Mouse (Mus musculus): ENCODE data around the gene Slc17a7. TPM values are rescaled to one million over a fixed set of nuclear protein-coding genes. Genes with fewer than 3 reads are reported as not detected.

Gene Slc17a7
- total and polyA plus RNA-seq, 3 experiments: 0.11 to 0.35 (median 0.14) TPM

GRCm38 (mm10) chr7:45202654-45203053 lies 38.9 kb downstream of the Slc17a7 start:
- DNase-seq: no peak

GRCm38 (mm10) chr7:45204380-45205143 lies 40.8 kb downstream of the Slc17a7 start, which contains the start of gene Ccdc155:
Gene Ccdc155, minus strand, starts transcription at chr7:45204892.
- DNase-seq: peak; percentile 89

- DNase-seq: no peak
Observed at GRCm38 (mm10) chr7:45208260-45208659, 44.5 kb downstream of the Slc17a7 start.

- DNase-seq: no peak
Observed at GRCm38 (mm10) chr7:45211070-45211469, 47.3 kb downstream of the Slc17a7 start.

- DNase-seq: no peak
Observed at GRCm38 (mm10) chr7:45211851-45212251, 48.1 kb downstream of the Slc17a7 start, which contains the start of gene Dkkl1. Gene Dkkl1, minus strand, starts transcription at chr7:45212147.

- DNase-seq: no peak
Observed at GRCm38 (mm10) chr7:45212356-45212755, 48.6 kb downstream of the Slc17a7 start.

GRCm38 (mm10) chr7:45213708-45214107 lies 50.0 kb downstream of the Slc17a7 start:
- DNase-seq: no peak

GRCm38 (mm10) chr7:45215673-45216441 lies 52.1 kb downstream of the Slc17a7 start, which contains the start of gene Tead2:
Gene Tead2, plus strand, starts transcription at chr7:45215753.
- peak; percentile 61 for DNase-seq

GRCm38 (mm10) chr7:45216442-45217183 lies 52.9 kb downstream of the Slc17a7 start:
- DNase-seq: peak; percentile 65

- DNase-seq: no peak
Observed at GRCm38 (mm10) chr7:45221680-45222079, 57.9 kb downstream of the Slc17a7 start.

GRCm38 (mm10) chr7:45224826-45225225 lies 61.1 kb downstream of the Slc17a7 start:
- no peak for DNase-seq

Small RNAs within 50 kb of the gene (microRNA-seq; reads per million reads assigned to microRNA genes)
- 774 to 869 reads per million in 2 experiments for gene Mir150
- gene Mir5121: 36.7 to 70.3 reads per million in 2 experiments
- gene Mir7055: 0 reads per million in 2 experiments

Other genes starting within 250 kb of the Slc17a7 start
Only the 30 nearest of the 34 such genes appear.
- not detected for gene Tsks, start 220.7 kb upstream of the Slc17a7 start, total RNA-seq (2021)
- 0.13 and 0.31 TPM in 2 replicates for gene Tsks, start 220.7 kb upstream of the Slc17a7 start, polyA plus RNA-seq (2012; rRNA removed)
- 10 to 100 TPM in 1 of 2 experiments, 1 to 10 TPM in 1; 7.3 to 13.5 TPM for gene Cpt1c, start 189.1 kb upstream of the Slc17a7 start, total RNA-seq (2021)
- 29.6 and 37.5 TPM in 2 replicates for gene Cpt1c, start 189.1 kb upstream of the Slc17a7 start, polyA plus RNA-seq (2012; rRNA removed)
- 100 to 1,000 TPM; 166 to 234 TPM for gene Prmt1, start 177.4 kb upstream of the Slc17a7 start, total RNA-seq (2021)
- gene Prmt1, start 177.4 kb upstream of the Slc17a7 start, polyA plus RNA-seq (2012; rRNA removed): 101 and 122 TPM in 2 replicates
- 100 to 1,000 TPM; 105 to 130 TPM for gene Irf3, start 166.3 kb upstream of the Slc17a7 start, total RNA-seq (2021)
- 93.3 and 98.1 TPM in 2 replicates for gene Irf3, start 166.3 kb upstream of the Slc17a7 start, polyA plus RNA-seq (2012; rRNA removed)
- gene Bcl2l12, start 165.2 kb upstream of the Slc17a7 start, total RNA-seq (2021): 10 to 100 TPM; 20.1 to 20.3 TPM
- gene Bcl2l12, start 165.2 kb upstream of the Slc17a7 start, polyA plus RNA-seq (2012; rRNA removed): 40.4 and 50.3 TPM in 2 replicates
- gene Scaf1, start 147.6 kb upstream of the Slc17a7 start, total RNA-seq (2021): 10 to 100 TPM; 72.0 to 83.7 TPM
- 117 and 121 TPM in 2 replicates for gene Scaf1, start 147.6 kb upstream of the Slc17a7 start, polyA plus RNA-seq (2012; rRNA removed)
- 100 to 1,000 TPM in 1 of 2 experiments, 10 to 100 TPM in 1; 93.7 to 118 TPM for gene Rras, start 146.0 kb upstream of the Slc17a7 start, total RNA-seq (2021)
- 161 and 176 TPM in 2 replicates for gene Rras, start 146.0 kb upstream of the Slc17a7 start, polyA plus RNA-seq (2012; rRNA removed)
- 10 to 100 TPM; 40.2 to 49.7 TPM for gene Prr12, start 111.1 kb upstream of the Slc17a7 start, total RNA-seq (2021)
- gene Prr12, start 111.1 kb upstream of the Slc17a7 start, polyA plus RNA-seq (2012; rRNA removed): 17.7 and 21.3 TPM in 2 replicates
- 10 to 100 TPM; 40.2 to 58.1 TPM for gene Nosip, start 101.5 kb upstream of the Slc17a7 start, total RNA-seq (2021)
- 89.9 and 97.9 TPM in 2 replicates for gene Nosip, start 101.5 kb upstream of the Slc17a7 start, polyA plus RNA-seq (2012; rRNA removed)
- gene Prrg2, start 101.3 kb upstream of the Slc17a7 start, total RNA-seq (2021): 10 to 100 TPM; 20.9 to 21.9 TPM
- 70.3 and 85.2 TPM in 2 replicates for gene Prrg2, start 101.3 kb upstream of the Slc17a7 start, polyA plus RNA-seq (2012; rRNA removed)
- 10 to 100 TPM; 26.5 to 50.3 TPM for gene Rcn3, start 71.7 kb upstream of the Slc17a7 start, total RNA-seq (2021)
- gene Rcn3, start 71.7 kb upstream of the Slc17a7 start, polyA plus RNA-seq (2012; rRNA removed): 93.3 and 104 TPM in 2 replicates
- gene Fcgrt, start 60.1 kb upstream of the Slc17a7 start, total RNA-seq (2021): 100 to 1,000 TPM in 1 of 2 experiments, 10 to 100 TPM in 1; 84.8 to 154 TPM
- gene Fcgrt, start 60.1 kb upstream of the Slc17a7 start, polyA plus RNA-seq (2012; rRNA removed): 186 and 187 TPM in 2 replicates
- gene Rps11, start 39.5 kb upstream of the Slc17a7 start, total RNA-seq (2021): 1,000 to 10,000 TPM; 1,290 to 1,478 TPM
- gene Rps11, start 39.5 kb upstream of the Slc17a7 start, polyA plus RNA-seq (2012; rRNA removed): 60.0 and 80.0 TPM in 2 replicates
- gene Rpl13a, start 35.2 kb upstream of the Slc17a7 start, total RNA-seq (2021): 1,000 to 10,000 TPM; 1,285 to 1,750 TPM
- 476 and 515 TPM in 2 replicates for gene Rpl13a, start 35.2 kb upstream of the Slc17a7 start, polyA plus RNA-seq (2012; rRNA removed)
- gene Gm45713, start 27.7 kb upstream of the Slc17a7 start, total RNA-seq (2021): not detected
- 6.3 and 7.4 TPM in 2 replicates for gene Gm45713, start 27.7 kb upstream of the Slc17a7 start, polyA plus RNA-seq (2012; rRNA removed)
- gene Flt3l, start 27.5 kb upstream of the Slc17a7 start, total RNA-seq (2021): 10 to 100 TPM; 20.5 to 25.3 TPM
- gene Flt3l, start 27.5 kb upstream of the Slc17a7 start, polyA plus RNA-seq (2012; rRNA removed): 122 TPM in 2 replicates
- 10 to 100 TPM; 52.2 to 69.2 TPM for gene Pih1d1, start 9.6 kb upstream of the Slc17a7 start, total RNA-seq (2021)
- gene Pih1d1, start 9.6 kb upstream of the Slc17a7 start, polyA plus RNA-seq (2012; rRNA removed): 46.1 and 50.8 TPM in 2 replicates
- gene Aldh16a1, start 9.4 kb upstream of the Slc17a7 start, total RNA-seq (2021): 10 to 100 TPM; 81.3 to 92.6 TPM
- gene Aldh16a1, start 9.4 kb upstream of the Slc17a7 start, polyA plus RNA-seq (2012; rRNA removed): 84.4 and 86.6 TPM in 2 replicates
- gene Gfy, start 15.6 kb downstream of the Slc17a7 start, total RNA-seq (2021): not detected
- gene Gfy, start 15.6 kb downstream of the Slc17a7 start, polyA plus RNA-seq (2012; rRNA removed): not detected in 2 replicates
- gene Pth2, start 17.0 kb downstream of the Slc17a7 start, total RNA-seq (2021): not detected
- gene Pth2, start 17.0 kb downstream of the Slc17a7 start, polyA plus RNA-seq (2012; rRNA removed): not detected in 2 replicates
- gene Ccdc155, start 40.9 kb downstream of the Slc17a7 start, total RNA-seq (2021): under 1 TPM in 1 of 2 experiments, not detected in 1; 0.14 TPM
- gene Ccdc155, start 40.9 kb downstream of the Slc17a7 start, polyA plus RNA-seq (2012; rRNA removed): 0.30 TPM in 2 replicates
- not detected for gene Dkkl1, start 48.2 kb downstream of the Slc17a7 start, total RNA-seq (2021)
- not detected in 2 replicates for gene Dkkl1, start 48.2 kb downstream of the Slc17a7 start, polyA plus RNA-seq (2012; rRNA removed)
- 1 to 10 TPM; 8.3 to 9.2 TPM for gene Tead2, start 51.8 kb downstream of the Slc17a7 start, total RNA-seq (2021)
- 12.4 and 12.6 TPM in 2 replicates for gene Tead2, start 51.8 kb downstream of the Slc17a7 start, polyA plus RNA-seq (2012; rRNA removed)
- gene Cd37, start 75.2 kb downstream of the Slc17a7 start, total RNA-seq (2021): 1 to 10 TPM; 2.9 to 5.2 TPM
- gene Cd37, start 75.2 kb downstream of the Slc17a7 start, polyA plus RNA-seq (2012; rRNA removed): 10.9 and 14.3 TPM in 2 replicates
- not detected for gene Slc6a16, start 77.1 kb downstream of the Slc17a7 start, total RNA-seq (2021)
- 0.04 TPM in 1 of 2 replicates, not detected in the other for gene Slc6a16, start 77.1 kb downstream of the Slc17a7 start, polyA plus RNA-seq (2012; rRNA removed)
- gene Slc6a21, start 113.6 kb downstream of the Slc17a7 start, total RNA-seq (2021): not detected
- gene Slc6a21, start 113.6 kb downstream of the Slc17a7 start, polyA plus RNA-seq (2012; rRNA removed): not detected in 2 replicates
- 1 to 10 TPM; 5.2 to 9.4 TPM for gene Trpm4, start 169.8 kb downstream of the Slc17a7 start, total RNA-seq (2021)
- gene Trpm4, start 169.8 kb downstream of the Slc17a7 start, polyA plus RNA-seq (2012; rRNA removed): 8.8 and 11.2 TPM in 2 replicates
- under 1 TPM in 1 of 2 experiments, not detected in 1; 0.23 TPM for gene Hrc, start 171.3 kb downstream of the Slc17a7 start, total RNA-seq (2021)
- gene Hrc, start 171.3 kb downstream of the Slc17a7 start, polyA plus RNA-seq (2012; rRNA removed): 0.18 TPM in 1 of 2 replicates, not detected in the other
- gene Ppfia3, start 203.1 kb downstream of the Slc17a7 start, total RNA-seq (2021): 1 to 10 TPM; 1.1 to 2.8 TPM
- gene Ppfia3, start 203.1 kb downstream of the Slc17a7 start, polyA plus RNA-seq (2012; rRNA removed): 4.3 and 4.7 TPM in 2 replicates
- 1 to 10 TPM; 2.4 to 3.8 TPM for gene Lin7b, start 206.6 kb downstream of the Slc17a7 start, total RNA-seq (2021)
- 5.7 and 10.3 TPM in 2 replicates for gene Lin7b, start 206.6 kb downstream of the Slc17a7 start, polyA plus RNA-seq (2012; rRNA removed)

Data from adrenal gland, adult 2 months (tissue).